Mouse (Mus musculus) heart, embryonic 14.5 days (tissue): ENCODE measurements at regions not wholly inside any gene's neighbourhood (a gene's known extent, or its start where the extent isn't known, plus 50 kb on each side); places are given as distances from the start of the nearest gene placed in this dataset.

Experiments
- ATAC-seq: fragments of 200-750 bp; cut with Nextera tagmentation; 2 replicates; pipeline ENCODE4 v1.8.0; 2017; ENCODE audit warnings: low read depth, moderate TSS enrichment; ENCODE audit not compliant: insufficient number of reproducible peaks, insufficient read depth, low FRiP score
- H3K27ac ChIP-seq, 2 experiments: fragments of 200-500 bp in 1 of 2; fragments of 300-500 bp in 1 of 2; sonication (generic) in 1 of 2; replicated peaks in 1 of 2; 2 replicates each; pipeline ENCODE4 v1.5.1; 2012 to 2014; ENCODE audit warnings: low read depth in 2 of 2, low read length in 2 of 2, control low read depth in 1 of 2, mild to moderate bottlenecking in 1 of 2, mixed read lengths in 1 of 2; ENCODE audit not compliant: control insufficient read depth in 1 of 2, insufficient read depth in 1 of 2
- H3K27me3 ChIP-seq: fragments of 300-500 bp; sonication (generic); 2 replicates; pipeline ENCODE4 v1.6.1; 2014; ENCODE audit warnings: mild to moderate bottlenecking, low read length, control low read depth; ENCODE audit not compliant: control insufficient read depth, insufficient read depth
- H3K36me3 ChIP-seq: fragments of 300-500 bp; sonication (generic); 2 replicates; pipeline ENCODE4 v1.6.1; 2014; ENCODE audit warnings: mild to moderate bottlenecking, control low read depth, low read length, mixed read lengths; ENCODE audit not compliant: control insufficient read depth, insufficient read depth
- H3K4me1 ChIP-seq, 2 experiments: fragments of 200-500 bp in 1 of 2; fragments of 300-500 bp in 1 of 2; sonication (generic) in 1 of 2; 2 replicates each; pipeline ENCODE4 v1.6.1; 2012 to 2014; ENCODE audit warnings: low read length in 2 of 2, control low read depth in 1 of 2, mixed read lengths in 1 of 2; ENCODE audit not compliant: control insufficient read depth in 2 of 2, insufficient read depth in 2 of 2
- H3K4me2 ChIP-seq: fragments of 300-500 bp; sonication (generic); 2 replicates; pipeline ENCODE4 v1.6.1; 2014; ENCODE audit warnings: mild to moderate bottlenecking, low read length
- H3K4me3 ChIP-seq, 2 experiments: fragments of 200-500 bp in 1 of 2; fragments of 300-500 bp in 1 of 2; sonication (generic) in 1 of 2; 2 replicates each; pipeline ENCODE4 v1.5.1; 2012 to 2014; ENCODE audit warnings: low read length in 2 of 2, mild to moderate bottlenecking in 2 of 2, control low read depth in 1 of 2, low read depth in 1 of 2, moderate library complexity in 1 of 2; ENCODE audit not compliant: control insufficient read depth in 1 of 2, insufficient read depth in 1 of 2
- H3K9ac ChIP-seq: fragments of 300-500 bp; sonication (generic); 2 replicates; pipeline ENCODE4 v1.6.1; 2014; ENCODE audit warnings: mild to moderate bottlenecking, low read length
- H3K9me3 ChIP-seq: fragments of 300-500 bp; sonication (generic); 2 replicates; pipeline ENCODE4 v1.6.1; 2016; ENCODE audit warnings: low read length, control low read depth; ENCODE audit not compliant: control insufficient read depth
- WGBS: fragments of 180-500 bp; shearing (Covaris S2); extraction: QIAGEN DNeasy Blood & Tissue Kit; methylation state at CpG from one replicate; pipeline ENCODE4 v1.1.7; 2014; 5-methylcytosine and 5-hydroxymethylcytosine counted together

DNA sequence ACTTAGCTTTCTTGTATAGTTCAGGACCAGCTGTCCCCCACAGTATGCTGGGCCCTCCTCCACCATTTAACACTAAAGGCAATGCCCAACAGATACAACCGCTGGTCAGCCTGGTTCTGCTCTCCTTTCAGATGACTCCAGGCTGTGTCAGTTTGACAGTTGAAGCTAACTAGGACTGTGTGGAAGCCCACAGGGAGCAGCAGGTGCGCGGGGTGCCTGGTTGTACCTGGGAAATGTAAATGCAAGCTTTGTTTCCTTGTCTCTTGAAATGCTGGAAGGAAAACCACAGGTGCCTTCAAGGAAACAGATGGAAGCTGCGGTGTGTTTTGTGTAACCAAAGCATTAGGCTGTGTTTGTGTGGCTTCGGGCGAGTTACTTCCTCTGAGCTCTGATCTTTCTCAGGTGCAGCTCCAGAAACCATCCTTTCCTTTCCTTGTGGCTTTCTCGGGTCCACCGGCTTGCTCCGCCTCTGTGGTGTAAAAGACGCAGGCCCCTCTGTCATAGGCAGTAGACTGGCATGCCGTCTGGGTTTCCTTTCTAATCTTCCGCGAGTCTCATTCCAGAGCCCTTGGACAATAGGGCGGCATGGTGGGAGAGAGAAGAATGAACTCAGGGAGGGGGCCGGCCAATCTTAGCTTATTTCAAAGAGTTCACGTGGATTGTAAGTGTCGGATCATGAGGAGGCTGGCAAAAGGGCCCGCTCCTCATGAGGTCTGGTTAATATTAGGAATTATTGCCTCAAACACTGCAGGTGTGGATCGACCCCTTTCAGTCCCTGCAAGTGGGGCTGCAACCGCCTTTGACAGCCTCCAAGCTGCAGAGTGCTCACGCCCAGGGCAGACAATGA, 605.5 kb upstream of the Id2 start:
- Histone ChIP-seq H3K4me1 (peaks cover 0 to 8% of the 10 kb centered on the region in 2 experiments; a peak in 2 of 4 replicates), H3K4me2 (peak overlapping the region; percentile 53), H3K4me3 (peak overlapping the region; percentile 4 to 18; a peak in 3 of 4 replicates), H3K9ac (peak overlapping the region; percentile 18; the same call in 1 of the 2 replicates), H3K27ac (no peak overlapping the region), H3K36me3 (no peaks in the 10 kb centered on the region), H3K27me3 (no peaks in the 10 kb centered on the region), H3K9me3 (no peaks in the 10 kb centered on the region)
- ATAC-seq, result no peak
- WGBS, result 24% methylated on average over 21 of the region's 21 CpGs

DNA sequence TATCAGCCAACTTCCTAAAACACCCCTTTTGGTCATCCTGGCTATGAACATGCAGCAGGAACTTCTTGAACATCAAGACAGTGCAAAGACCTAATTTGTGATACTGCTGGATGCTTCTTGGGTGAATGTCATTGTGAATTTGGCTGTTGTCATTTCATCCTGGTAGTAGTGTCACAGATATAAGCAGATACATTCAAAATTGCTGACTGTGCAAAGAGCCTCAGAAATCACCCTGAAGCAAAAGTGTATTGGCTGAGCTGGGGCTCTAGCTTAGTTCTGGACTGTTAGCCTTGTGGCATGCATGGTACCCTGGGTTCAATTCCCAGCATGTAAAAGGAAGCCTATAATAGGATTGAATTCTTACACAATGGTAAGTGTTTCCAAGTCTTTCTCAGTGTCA, 590.1 kb upstream of the Id2 start:
- H3K4me3 ChIP-seq, result no peak overlapping the region
- no peaks in the 10 kb centered on the region for H3K27me3 ChIP-seq
- H3K4me1 ChIP-seq, result peaks cover 0 to 2% of the 10 kb centered on the region in 2 experiments; a peak in 1 of 4 replicates
- ATAC-seq, result no peak
- H3K9ac ChIP-seq, result no peak overlapping the region
- H3K4me2 ChIP-seq, result no peak overlapping the region
- H3K27ac ChIP-seq, result no peak overlapping the region
- no peaks in the 10 kb centered on the region for H3K36me3 ChIP-seq
- H3K9me3 ChIP-seq, result no peaks in the 10 kb centered on the region

- Histone ChIP-seq H3K9me3 (no peaks in the 10 kb centered on the region), H3K4me2 (no peak overlapping the region), H3K9ac (no peak overlapping the region), H3K27ac (no peak overlapping the region), H3K27me3 (no peaks in the 10 kb centered on the region), H3K4me3 (no peak overlapping the region), H3K4me1 (no peaks in the 10 kb centered on the region), H3K36me3 (no peaks in the 10 kb centered on the region)
- no peak for ATAC-seq
- 88% methylated on average over 11 of the region's 11 CpGs for WGBS
Measured at GRCm38 (mm10) chr12:25676631-25677030, 579.7 kb upstream of the Id2 start.

DNA sequence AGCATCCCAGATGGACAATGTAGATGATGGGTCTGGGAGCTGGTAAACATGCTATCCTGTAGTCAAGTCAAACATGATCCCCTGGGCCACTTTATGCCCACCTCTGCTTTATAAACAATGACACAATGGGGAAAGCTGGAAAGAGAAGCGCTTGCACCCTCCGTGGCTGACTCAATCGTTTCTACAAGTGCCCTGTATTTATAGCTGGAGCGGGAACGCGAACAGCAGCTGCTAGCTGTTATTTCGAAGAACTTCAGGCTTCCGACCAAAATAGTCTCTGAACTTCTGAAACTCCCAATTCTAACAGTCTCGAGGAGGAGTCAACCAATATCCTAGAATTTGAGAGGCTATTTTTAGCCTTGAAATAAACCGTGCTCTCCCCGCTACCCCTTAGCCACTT, 571.4 kb upstream of the Id2 start:
- Histone ChIP-seq H3K27ac (no peak overlapping the region), H3K4me3 (no peak overlapping the region), H3K4me2 (no peak overlapping the region), H3K27me3 (no peaks in the 10 kb centered on the region), H3K9ac (no peak overlapping the region), H3K36me3 (no peaks in the 10 kb centered on the region), H3K4me1 (peaks cover 0 to 2% of the 10 kb centered on the region in 2 experiments; a peak in 1 of 4 replicates), H3K9me3 (no peaks in the 10 kb centered on the region)
- ATAC-seq, result no peak
- WGBS, result 64% methylated on average over 11 of the region's 11 CpGs

GRCm38 (mm10) chr12:25654456-25654855, 557.5 kb upstream of the Id2 start:
- ATAC-seq, result no peak
- WGBS, result 86% methylated on average over 5 of the region's 5 CpGs
- H3K9ac ChIP-seq, result no peak overlapping the region
- H3K4me3 ChIP-seq, result no peak overlapping the region
- H3K4me2 ChIP-seq, result no peak overlapping the region
- no peak overlapping the region for H3K27ac ChIP-seq
- H3K4me1 ChIP-seq, result no peaks in the 10 kb centered on the region
- H3K36me3 ChIP-seq, result no peaks in the 10 kb centered on the region
- no peaks in the 10 kb centered on the region for H3K9me3 ChIP-seq
- no peaks in the 10 kb centered on the region for H3K27me3 ChIP-seq

DNA sequence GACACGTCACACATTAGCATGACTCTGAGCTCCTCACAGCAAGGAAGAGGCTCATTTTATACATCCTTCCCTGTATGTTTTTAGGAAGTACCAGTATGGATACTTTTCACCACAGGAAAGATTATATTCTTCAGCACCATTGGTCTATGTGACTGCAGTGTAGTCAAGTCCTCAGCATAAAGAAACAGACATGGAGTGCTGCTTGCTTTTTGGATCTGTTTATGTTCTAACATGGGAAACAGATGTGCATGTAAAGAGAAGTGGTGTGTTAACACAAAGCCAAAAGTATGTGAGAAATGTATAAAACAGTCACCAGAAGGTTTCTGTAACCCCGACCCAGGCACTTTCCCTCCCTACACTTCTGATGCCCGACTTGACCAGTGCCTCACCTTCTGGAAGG, 553.3 kb upstream of the Id2 start:
- 51% methylated on average over 3 of the region's 3 CpGs for WGBS
- no peak for ATAC-seq
- Histone ChIP-seq H3K9ac (no peak overlapping the region), H3K27ac (no peak overlapping the region), H3K27me3 (no peaks in the 10 kb centered on the region), H3K36me3 (no peaks in the 10 kb centered on the region), H3K9me3 (no peaks in the 10 kb centered on the region), H3K4me1 (no peaks in the 10 kb centered on the region), H3K4me2 (no peak overlapping the region), H3K4me3 (no peak overlapping the region)

GRCm38 (mm10) chr12:25628081-25628480, 531.1 kb upstream of the Id2 start:
- H3K9me3 ChIP-seq, result no peaks in the 10 kb centered on the region
- no peak overlapping the region for H3K27ac ChIP-seq
- ATAC-seq, result no peak
- H3K4me2 ChIP-seq, result no peak overlapping the region
- no peaks in the 10 kb centered on the region for H3K36me3 ChIP-seq
- H3K9ac ChIP-seq, result no peak overlapping the region
- no peak overlapping the region for H3K4me3 ChIP-seq
- H3K4me1 ChIP-seq, result peaks cover 5 to 16% of the 10 kb centered on the region in 2 experiments; a peak in 3 of 4 replicates
- no peaks in the 10 kb centered on the region for H3K27me3 ChIP-seq

GRCm38 (mm10) chr12:25625858-25626257, 528.9 kb upstream of the Id2 start:
- H3K4me1 ChIP-seq, result peaks cover 5 to 16% of the 10 kb centered on the region in 2 experiments; a peak in 3 of 4 replicates
- H3K9ac ChIP-seq, result no peak overlapping the region
- no peak overlapping the region for H3K4me3 ChIP-seq
- H3K27me3 ChIP-seq, result no peaks in the 10 kb centered on the region
- WGBS, result 88% methylated on average over 1 of the region's 1 CpGs
- H3K4me2 ChIP-seq, result no peak overlapping the region
- H3K27ac ChIP-seq, result no peak overlapping the region
- H3K36me3 ChIP-seq, result no peaks in the 10 kb centered on the region
- ATAC-seq, result no peak
- H3K9me3 ChIP-seq, result no peaks in the 10 kb centered on the region
